Mouse (Mus musculus) layer of hippocampus, adult 9-10 months (tissue): ENCODE data around the gene Spin2d.
"Not testable (repeated sequence)": the region's sequence is repeated elsewhere in the genome, so short reads cannot be mapped to it uniquely, and the experiment has no call there.

ENCODE experiments used
- DNase-seq: peaks from one replicate; pipeline ENCODE4 v3.0.0; 2022; ENCODE audit warnings: low spot score

Spin2d gene

GRCm38 (mm10) chrX:73176889-73177288 is at the start of gene Spin2d:
Gene Spin2d (minus strand): TSS chrX:73176989.
- not testable (repeated sequence) for DNase-seq

DNA sequence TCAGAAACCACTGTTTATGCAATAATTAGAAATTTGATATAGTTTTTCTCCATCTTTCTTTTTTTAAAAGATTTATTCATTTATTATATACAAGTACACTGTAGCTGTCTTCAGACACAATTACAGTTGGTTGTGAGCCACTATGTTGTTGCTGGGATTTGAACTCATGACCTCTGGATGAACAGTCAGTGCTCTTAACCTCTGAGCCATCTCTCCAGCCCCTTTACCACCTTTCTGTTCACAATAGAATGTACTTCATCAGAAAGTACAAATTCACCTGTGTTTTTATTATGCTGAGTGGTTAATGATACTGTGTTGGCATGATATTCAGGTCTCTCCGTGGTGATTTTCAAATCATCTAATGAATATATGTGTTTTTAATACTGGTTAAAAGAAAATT is 48.6 kb upstream of the Spin2d start:
- no peak for DNase-seq

- not testable (repeated sequence) for DNase-seq
Observed at GRCm38 (mm10) chrX:73213819-73214564, 37.2 kb upstream of the Spin2d start, which contains the start of gene Xlr4b. Gene Xlr4b (plus strand): TSS chrX:73214333.

- not testable (repeated sequence) for DNase-seq
Observed at GRCm38 (mm10) chrX:73191934-73192333, 15.1 kb upstream of the Spin2d start, which contains the start of gene Xlr3b. Gene Xlr3b (plus strand): TSS chrX:73192207.

- not testable (repeated sequence) for DNase-seq
Observed at GRCm38 (mm10) chrX:73149350-73149749, 27.4 kb downstream of the Spin2d start, which contains the start of gene DXBay18. Gene DXBay18 (minus strand): TSS chrX:73149450.

- not testable (repeated sequence) for DNase-seq
Observed at GRCm38 (mm10) chrX:73148496-73148895, 28.3 kb downstream of the Spin2d start, which contains the start of gene Xlr5b. Gene Xlr5b (plus strand): TSS chrX:73148796.

- not testable (repeated sequence) for DNase-seq
Observed at GRCm38 (mm10) chrX:73143218-73143618, 33.6 kb downstream of the Spin2d start.
